Mouse (Mus musculus) hindbrain, embryonic 14.5 days (tissue): ENCODE measurements around the gene Cpeb2. TPM values are rescaled to one million over a fixed set of nuclear protein-coding genes. Genes with fewer than 3 reads are reported as not detected.

Source experiments
- ATAC-seq: fragments of 200-750 bp; cut with Nextera tagmentation; 2 replicates; pipeline ENCODE4 v1.8.0; 2017; ENCODE audit warnings: moderate number of reproducible peaks, mild to moderate bottlenecking, moderate TSS enrichment, moderate library complexity; ENCODE audit not compliant: low FRiP score
- DNase-seq: peaks from one replicate; pipeline ENCODE4 v3.0.0-alpha.2; 2015; ENCODE audit warnings: low spot score
- H3K27ac ChIP-seq: fragments of 300-500 bp; sonication (generic); 2 replicates; pipeline ENCODE4 v1.5.1; 2014; ENCODE audit warnings: mild to moderate bottlenecking, moderate library complexity
- H3K27me3 ChIP-seq: fragments of 300-500 bp; sonication (generic); 2 replicates; pipeline ENCODE4 v1.6.1; 2014; ENCODE audit warnings: mild to moderate bottlenecking, low read length, mixed read lengths; ENCODE audit not compliant: control insufficient read depth, insufficient read depth
- H3K36me3 ChIP-seq: fragments of 300-500 bp; sonication (generic); replicated peaks from 2 replicates; pipeline ENCODE4 v1.6.1; 2014; ENCODE audit not compliant: control insufficient read depth, insufficient read depth
- H3K4me1 ChIP-seq: fragments of 300-500 bp; sonication (generic); replicated peaks from 2 replicates; pipeline ENCODE4 v1.6.1; 2014; ENCODE audit warnings: antibody characterized with exemption, low read length, mixed read lengths; ENCODE audit not compliant: control insufficient read depth, insufficient read depth
- H3K4me2 ChIP-seq: fragments of 300-500 bp; sonication (generic); replicated peaks from 2 replicates; pipeline ENCODE4 v1.6.1; 2014; ENCODE audit warnings: mild to moderate bottlenecking, moderate library complexity
- H3K4me3 ChIP-seq: fragments of 300-500 bp; sonication (generic); replicated peaks from 2 replicates; pipeline ENCODE4 v1.5.1; 2014; ENCODE audit warnings: mild to moderate bottlenecking, low read length
- H3K9ac ChIP-seq: fragments of 300-500 bp; sonication (generic); 2 replicates; pipeline ENCODE4 v1.6.1; 2014
- H3K9me3 ChIP-seq: fragments of 300-500 bp; sonication (generic); 2 replicates; pipeline ENCODE4 v1.6.1; 2016; ENCODE audit warnings: low read length; ENCODE audit not compliant: control insufficient read depth
- WGBS: fragments of 180-500 bp; shearing (Covaris S2); extraction: QIAGEN DNeasy Blood & Tissue Kit; methylation state at CpG from one replicate; pipeline ENCODE4 v1.1.7; 2014; 5-methylcytosine and 5-hydroxymethylcytosine counted together
- polyA plus RNA-seq: library from polyadenylated mRNA; unstranded; fragments of >200 nt; fragmentation: Nextera tagmentation; extraction: Ambion mirVana; gene quantifications from 2 replicates; pipeline ENCODE4 v1.2.1, GENCODE M21; 2014

Cpeb2 gene
- polyA plus RNA-seq, 1 experiment from 2014 or later, result 25.6 TPM

GRCm38 (mm10) chr5:43223359-43223758, 9.6 kb upstream of the Cpeb2 start:
- Histone ChIP-seq H3K9me3 (no peaks in the 10 kb centered on the region), H3K4me1 (no peaks in the 10 kb centered on the region), H3K4me3 (no peak overlapping the region), H3K4me2 (no peak overlapping the region), H3K27me3 (no peaks in the 10 kb centered on the region), H3K36me3 (no peaks in the 10 kb centered on the region), H3K27ac (no peak overlapping the region), H3K9ac (no peak overlapping the region)
- ATAC-seq (no peak), DNase-seq (no peak)
- 78% methylated on average over 4 of the region's 4 CpGs for WGBS

DNA sequence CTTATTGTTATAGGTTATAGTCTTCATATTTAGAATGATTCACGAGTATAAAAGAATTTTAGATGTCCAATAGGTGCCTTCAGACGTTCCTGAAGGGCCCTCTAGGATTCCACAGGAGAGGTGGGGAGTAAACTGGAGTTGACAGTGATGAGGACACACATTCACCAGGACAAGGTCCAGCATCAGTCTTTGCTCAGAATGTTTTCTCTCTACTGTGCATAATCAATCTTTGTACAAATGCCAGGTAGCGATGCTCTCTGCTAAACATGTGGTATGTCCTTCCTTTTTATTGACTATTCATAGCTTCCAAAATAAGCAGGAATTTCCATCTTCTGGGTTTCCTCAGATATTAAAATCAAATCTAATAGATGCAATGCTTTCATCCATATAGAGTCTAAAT, 8.7 kb upstream of the Cpeb2 start:
- ATAC-seq, result no peak
- DNase-seq, result no peak
- no peak overlapping the region for H3K27ac ChIP-seq
- no peaks in the 10 kb centered on the region for H3K27me3 ChIP-seq
- no peaks in the 10 kb centered on the region for H3K4me1 ChIP-seq
- H3K9ac ChIP-seq, result no peak overlapping the region
- H3K4me3 ChIP-seq, result no peak overlapping the region
- no peaks in the 10 kb centered on the region for H3K9me3 ChIP-seq
- WGBS, result 71% methylated on average over 3 of the region's 3 CpGs
- no peaks in the 10 kb centered on the region for H3K36me3 ChIP-seq
- no peak overlapping the region for H3K4me2 ChIP-seq

DNA sequence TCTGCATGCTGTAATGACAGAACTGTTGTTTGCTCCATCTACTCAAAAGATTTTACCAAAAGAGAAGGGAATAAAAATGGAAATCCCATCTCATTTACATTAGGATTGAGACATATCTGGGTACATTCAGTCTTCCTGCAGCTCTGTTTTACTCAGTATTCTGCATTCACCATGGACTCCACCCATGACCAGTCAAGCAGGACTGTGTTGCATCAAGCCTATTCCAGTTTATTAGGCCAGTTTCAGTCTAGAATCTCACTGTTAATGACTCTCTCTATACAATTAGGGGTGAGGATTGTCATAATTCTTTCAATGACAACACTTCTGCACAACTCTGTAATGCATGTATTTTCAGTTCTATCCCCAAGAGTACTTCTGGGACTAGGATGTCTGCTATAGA, 6.8 kb upstream of the Cpeb2 start:
- DNase-seq, result no peak
- Histone ChIP-seq H3K9me3 (no peaks in the 10 kb centered on the region), H3K4me3 (no peak overlapping the region), H3K36me3 (no peaks in the 10 kb centered on the region), H3K4me1 (no peaks in the 10 kb centered on the region), H3K27ac (no peak overlapping the region), H3K9ac (no peak overlapping the region), H3K4me2 (no peak overlapping the region), H3K27me3 (no peaks in the 10 kb centered on the region)
- ATAC-seq, result no peak

GRCm38 (mm10) chr5:43227607-43228006, 5.4 kb upstream of the Cpeb2 start:
- H3K4me3 ChIP-seq, result no peak overlapping the region
- WGBS, result 88% methylated on average over 5 of the region's 5 CpGs
- H3K27ac ChIP-seq, result no peak overlapping the region
- no peak for DNase-seq
- no peaks in the 10 kb centered on the region for H3K27me3 ChIP-seq
- H3K4me2 ChIP-seq, result no peak overlapping the region
- peaks cover 5% of the 10 kb centered on the region; the same call in 1 of the 2 replicates for H3K4me1 ChIP-seq
- H3K9ac ChIP-seq, result no peak overlapping the region
- no peaks in the 10 kb centered on the region for H3K9me3 ChIP-seq
- ATAC-seq, result no peak
- H3K36me3 ChIP-seq, result no peaks in the 10 kb centered on the region

DNA sequence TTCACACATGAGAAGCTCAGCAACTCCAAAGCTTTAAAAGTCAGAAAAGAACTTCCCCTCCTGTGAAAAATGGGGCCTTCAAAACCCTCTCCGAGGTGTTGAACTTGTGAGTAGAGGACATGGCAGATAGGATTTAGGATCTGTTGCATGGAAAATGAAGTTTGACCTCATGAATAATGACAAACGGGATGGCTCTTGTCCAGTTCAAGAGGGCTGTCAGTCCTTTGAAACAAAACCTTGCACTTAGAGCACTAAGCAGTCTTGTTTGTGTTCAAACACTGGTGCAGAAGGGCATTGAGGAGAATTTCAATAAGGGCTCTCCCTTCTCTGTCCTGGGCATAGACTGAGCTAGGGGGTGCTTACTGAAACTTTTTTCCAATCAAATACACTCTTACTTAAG, 1.9 kb upstream of the Cpeb2 start:
- 53% methylated on average over 2 of the region's 2 CpGs for WGBS
- ATAC-seq (no peak), DNase-seq (no peak)
- no peak overlapping the region for H3K9ac ChIP-seq
- no peak overlapping the region for H3K4me2 ChIP-seq
- H3K9me3 ChIP-seq, result no peaks in the 10 kb centered on the region
- no peak overlapping the region for H3K27ac ChIP-seq
- H3K4me1 ChIP-seq, result peaks cover 9% of the 10 kb centered on the region
- no peak overlapping the region for H3K4me3 ChIP-seq
- H3K36me3 ChIP-seq, result no peaks in the 10 kb centered on the region
- H3K27me3 ChIP-seq, result no peaks in the 10 kb centered on the region

DNA sequence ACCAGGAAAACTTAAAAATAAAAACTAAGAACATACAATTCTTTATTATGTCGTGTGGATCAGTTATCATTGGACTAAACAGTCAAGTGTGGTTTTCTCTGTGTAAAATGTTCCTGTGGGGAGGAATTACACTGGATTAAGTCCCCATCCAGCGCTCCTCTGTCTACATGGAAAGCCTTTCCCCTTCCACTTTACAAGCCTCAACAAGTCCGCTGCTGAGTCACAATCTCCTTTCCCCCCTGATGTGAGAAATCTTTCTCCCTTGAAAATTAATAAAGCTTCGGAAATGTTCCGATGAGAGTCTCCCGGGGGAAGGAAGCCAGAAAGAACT, 856 bp upstream of the Cpeb2 start:
- WGBS, result 2% methylated on average over 6 of the region's 6 CpGs
- Histone ChIP-seq H3K4me2 (peak overlapping the region; percentile 82), H3K4me3 (peak overlapping the region; percentile 100), H3K9ac (peak overlapping the region; percentile 100), H3K4me1 (peaks cover 12% of the 10 kb centered on the region), H3K27ac (peak overlapping the region; percentile 100), H3K36me3 (no peaks in the 10 kb centered on the region), H3K27me3 (no peaks in the 10 kb centered on the region), H3K9me3 (no peaks in the 10 kb centered on the region)
- DNase-seq (no peak), ATAC-seq (no peak)

DNA sequence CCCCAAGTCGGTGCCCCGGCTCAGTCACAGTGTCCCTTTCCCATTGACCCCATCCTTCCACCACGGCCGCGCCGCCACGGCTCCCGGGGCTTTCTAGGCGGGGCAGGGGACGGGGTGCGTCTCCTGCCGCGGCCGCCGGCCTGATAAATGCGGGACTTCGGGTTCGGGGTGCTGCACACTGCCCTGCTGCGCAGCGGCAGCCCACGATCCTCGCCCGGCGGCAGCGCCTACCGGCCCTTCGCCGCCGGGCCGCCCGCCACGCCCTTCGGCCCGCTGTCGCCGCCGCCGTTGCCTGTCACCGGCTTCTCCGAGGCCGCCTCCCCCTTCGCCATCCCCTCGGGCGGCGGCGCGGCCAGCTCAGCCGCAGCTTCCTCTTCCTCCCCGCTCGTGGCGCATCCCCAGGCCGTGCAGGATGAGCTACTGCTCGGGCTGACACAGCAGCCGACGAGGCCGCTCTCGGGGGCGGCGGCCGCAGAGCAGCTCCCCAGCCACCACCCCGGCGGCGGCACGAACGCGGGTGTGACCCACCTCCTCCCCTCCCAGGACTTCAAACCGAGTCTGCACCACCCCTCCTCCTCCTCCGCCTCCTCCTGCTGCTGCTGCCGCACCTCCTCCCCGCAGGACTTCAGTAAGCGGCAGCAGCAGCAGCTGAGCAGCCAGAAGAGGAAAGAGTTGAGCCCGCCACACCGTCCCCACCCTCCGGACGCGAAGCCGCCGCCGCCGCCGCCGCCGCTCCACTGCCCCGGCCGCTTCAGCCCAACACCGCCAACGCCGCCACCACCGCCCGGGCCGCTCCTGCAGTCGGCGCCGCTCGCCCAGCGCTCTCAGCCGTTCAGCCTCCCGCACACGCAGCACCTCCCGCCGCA, 579 bp downstream of the Cpeb2 start:
- H3K4me1 ChIP-seq, result peaks cover 16% of the 10 kb centered on the region
- H3K36me3 ChIP-seq, result no peaks in the 10 kb centered on the region
- peak; percentile 72 for ATAC-seq
- peak; percentile 71 for DNase-seq
- no peaks in the 10 kb centered on the region for H3K27me3 ChIP-seq
- H3K9ac ChIP-seq, result peak overlapping the region; percentile 100
- peak overlapping the region; percentile 100 for H3K27ac ChIP-seq
- H3K4me2 ChIP-seq, result peak overlapping the region; percentile 68
- 1% methylated on average over 69 of the region's 101 CpGs for WGBS
- no peaks in the 10 kb centered on the region for H3K9me3 ChIP-seq
- peak overlapping the region; percentile 100 for H3K4me3 ChIP-seq

- Histone ChIP-seq H3K36me3 (peaks cover 8% of the 10 kb centered on the region), H3K27ac (peak overlapping the region; percentile 100), H3K9ac (peak overlapping the region; percentile 100), H3K4me3 (peak overlapping the region; percentile 100), H3K4me1 (peaks cover 23% of the 10 kb centered on the region), H3K9me3 (no peaks in the 10 kb centered on the region), H3K27me3 (no peaks in the 10 kb centered on the region), H3K4me2 (peak overlapping the region; percentile 68)
- ATAC-seq (peak; percentile 25), DNase-seq (no peak)
- WGBS, result under 1% methylated on average over 72 of the region's 113 CpGs
These were observed 1.6 kb downstream of the Cpeb2 start for GRCm38 (mm10) chr5:43234321-43235185.

GRCm38 (mm10) chr5:43235186-43235785, 2.3 kb downstream of the Cpeb2 start:
- H3K27ac ChIP-seq, result peak overlapping the region; percentile 100
- WGBS, result 2% methylated on average over 27 of the region's 27 CpGs
- H3K27me3 ChIP-seq, result no peaks in the 10 kb centered on the region

More at GRCm38 (mm10) chr5:43235186-43235785, 2.3 kb downstream of the Cpeb2 start:
- Histone ChIP-seq H3K9me3 (no peaks in the 10 kb centered on the region), H3K36me3 (peaks cover 8% of the 10 kb centered on the region), H3K4me3 (peak overlapping the region; percentile 100), H3K9ac (peak overlapping the region; percentile 100), H3K4me1 (peaks cover 26% of the 10 kb centered on the region), H3K4me2 (peak overlapping the region; percentile 68)
- peak; percentile 51 for DNase-seq
- ATAC-seq, result no peak
